Mouse (Mus musculus) brown adipose tissue, adult 24 weeks (tissue): Measurements from ENCODE around the gene Btbd35f15. TPM values are rescaled to one million over a fixed set of nuclear protein-coding genes. Genes with fewer than 3 reads are reported as not detected.
"Not testable (repeated sequence)": the region's sequence is repeated elsewhere in the genome, so short reads cannot be mapped to it uniquely, and the experiment has no call there.

ENCODE experiments used
- H3K27ac ChIP-seq: fragments of 200-500 bp; replicated peaks from 2 replicates; pipeline ENCODE4 v1.5.1; 2012; ENCODE audit warnings: low read depth, mild to moderate bottlenecking, low read length
- H3K4me1 ChIP-seq: fragments of 200-500 bp; 2 replicates; pipeline ENCODE4 v1.6.1; 2012; ENCODE audit warnings: low read length, mixed read lengths; ENCODE audit not compliant: control insufficient read depth, insufficient read depth, insufficient read length
- H3K4me3 ChIP-seq: fragments of 200-500 bp; 2 replicates; pipeline ENCODE4 v1.5.1; 2012; ENCODE audit warnings: low read depth, mild to moderate bottlenecking, low read length, moderate library complexity; ENCODE audit not compliant: insufficient read depth
- polyA plus RNA-seq: library from polyadenylated mRNA; stranded (reverse); fragments of >200 nt; gene quantifications from 2 replicates; pipeline ENCODE4 v1.2.4, GENCODE M21; 2012; ENCODE audit not compliant: missing spikeins, insufficient read depth, insufficient read length

Gene Btbd35f15
- polyA plus RNA-seq: not detected in 2 replicates

- H3K4me3 ChIP-seq, H3K4me1 ChIP-seq, H3K27ac ChIP-seq: not testable (repeated sequence)
These were observed at the start of gene Btbd35f15 for GRCm38 (mm10) chrX:33577214-33577613. Btbd35f15 (minus strand) TSS chrX:33577314.

Other genes starting within 250 kb of the Btbd35f15 start
- gene Btbd35f13, start 79.9 kb upstream of the Btbd35f15 start, polyA plus RNA-seq: not detected in 2 replicates
- not detected in 2 replicates for gene Btbd35f14, start 125.0 kb upstream of the Btbd35f15 start, polyA plus RNA-seq